Mouse (Mus musculus): ENCODE results near the gene Ogg1. TPM values are rescaled to one million over a fixed set of nuclear protein-coding genes. Genes with fewer than 3 reads are reported as not detected.

Ogg1 gene
- 16.9 and 18.1 TPM in 2 replicates for polyA plus RNA-seq (2012; rRNA removed)

GRCm38 (mm10) chr6:113326533-113327315 is at the start of gene Ogg1:
Gene Ogg1, plus strand, starts transcription at chr6:113326972.
- DNase-seq (ENCODE audit: low read depth, low spot score), result peak; percentile 98
- 1% methylated on average over 52 of the region's 52 CpGs for WGBS

GRCm38 (mm10) chr6:113281676-113282075 is 45.1 kb upstream of the Ogg1 start:
- 68% methylated on average over 6 of the region's 6 CpGs for WGBS
- DNase-seq (ENCODE audit: low read depth, low spot score), result no peak

- peak; percentile 2 for DNase-seq (ENCODE audit: low read depth, low spot score)
- WGBS, result 6% methylated on average over 37 of the region's 37 CpGs
Observed at GRCm38 (mm10) chr6:113282101-113282802, 44.5 kb upstream of the Ogg1 start, which contains the start of gene Cpne9. Gene Cpne9, plus strand, starts transcription at chr6:113282307.

GRCm38 (mm10) chr6:113282969-113283368 is 43.8 kb upstream of the Ogg1 start:
- 3% methylated on average over 22 of the region's 22 CpGs for WGBS
- no peak for DNase-seq (ENCODE audit: low read depth, low spot score)

GRCm38 (mm10) chr6:113283500-113283899 is 43.3 kb upstream of the Ogg1 start:
- WGBS, result 9% methylated on average over 6 of the region's 6 CpGs
- peak; percentile 6 for DNase-seq (ENCODE audit: low read depth, low spot score)

- WGBS, result 62% methylated on average over 3 of the region's 3 CpGs
- no peak for DNase-seq (ENCODE audit: low read depth, low spot score)
Observed at GRCm38 (mm10) chr6:113284931-113285330, 41.8 kb upstream of the Ogg1 start.

GRCm38 (mm10) chr6:113286316-113286715 is 40.5 kb upstream of the Ogg1 start:
- no peak for DNase-seq (ENCODE audit: low read depth, low spot score)
- 45% methylated on average over 1 of the region's 1 CpGs for WGBS

GRCm38 (mm10) chr6:113287236-113287635 is 39.5 kb upstream of the Ogg1 start:
- DNase-seq (ENCODE audit: low read depth, low spot score), result no peak
- WGBS, result 75% methylated on average over 4 of the region's 4 CpGs

GRCm38 (mm10) chr6:113289346-113289745 is 37.4 kb upstream of the Ogg1 start:
- DNase-seq (ENCODE audit: low read depth, low spot score), result no peak
- 93% methylated on average over 15 of the region's 15 CpGs for WGBS

- no peak for DNase-seq (ENCODE audit: low read depth, low spot score)
- WGBS, result 72% methylated on average over 6 of the region's 6 CpGs
Observed at GRCm38 (mm10) chr6:113290346-113290745, 36.4 kb upstream of the Ogg1 start.

GRCm38 (mm10) chr6:113292938-113293337 is 33.8 kb upstream of the Ogg1 start:
- no peak for DNase-seq (ENCODE audit: low read depth, low spot score)
- WGBS, result 52% methylated on average over 5 of the region's 5 CpGs

- DNase-seq (ENCODE audit: low read depth, low spot score), result no peak
- 89% methylated on average over 2 of the region's 2 CpGs for WGBS
Observed at GRCm38 (mm10) chr6:113296046-113296445, 30.7 kb upstream of the Ogg1 start.

GRCm38 (mm10) chr6:113296639-113297038 is 30.1 kb upstream of the Ogg1 start:
- DNase-seq (ENCODE audit: low read depth, low spot score), result no peak
- 44% methylated on average over 4 of the region's 4 CpGs for WGBS

GRCm38 (mm10) chr6:113301350-113301749 is 25.4 kb upstream of the Ogg1 start:
- WGBS, result 82% methylated on average over 5 of the region's 5 CpGs
- DNase-seq (ENCODE audit: low read depth, low spot score), result no peak

- DNase-seq (ENCODE audit: low read depth, low spot score), result no peak
- whole genome bisulfite sequencing, result 19% methylated on average over 3 of the region's 3 CpGs
Observed at GRCm38 (mm10) chr6:113302258-113302657, 24.5 kb upstream of the Ogg1 start.

GRCm38 (mm10) chr6:113306322-113306985 is 20.3 kb upstream of the Ogg1 start:
- WGBS, result under 1% methylated on average over 50 of the region's 50 CpGs
- DNase-seq (ENCODE audit: low read depth, low spot score), result peak; percentile 97

GRCm38 (mm10) chr6:113306986-113307349 is 19.8 kb upstream of the Ogg1 start, which contains the start of gene Brpf1:
Gene Brpf1, plus strand, starts transcription at chr6:113307137.
- 0% methylated on average over 32 of the region's 32 CpGs for WGBS
- DNase-seq (ENCODE audit: low read depth, low spot score), result no peak

GRCm38 (mm10) chr6:113307481-113308121 is 19.2 kb upstream of the Ogg1 start:
- WGBS, result under 1% methylated on average over 34 of the region's 34 CpGs

GRCm38 (mm10) chr6:113308141-113308540 is 18.6 kb upstream of the Ogg1 start:
- DNase-seq (ENCODE audit: low read depth, low spot score), result no peak
- 11% methylated on average over 5 of the region's 5 CpGs for WGBS

More at GRCm38 (mm10) chr6:113307481-113308121, 19.2 kb upstream of the Ogg1 start:
- no peak for DNase-seq (ENCODE audit: low read depth, low spot score)

- no peak for DNase-seq (ENCODE audit: low read depth, low spot score)
- WGBS, result 91% methylated on average over 3 of the region's 3 CpGs
Observed at GRCm38 (mm10) chr6:113315972-113316371, 10.8 kb upstream of the Ogg1 start.

Data from large intestine, adult 2 months (tissue).